Mouse (Mus musculus) cerebellum, adult 9-11 months (tissue): ENCODE measurements at regions not wholly inside any gene's neighbourhood (a gene's known extent, or its start where the extent isn't known, plus 50 kb on each side); places are given as distances from the start of the nearest gene placed in this dataset.

Experiments used
- DNase-seq: peaks from one replicate; pipeline ENCODE4 v3.0.0; 2022

DNA sequence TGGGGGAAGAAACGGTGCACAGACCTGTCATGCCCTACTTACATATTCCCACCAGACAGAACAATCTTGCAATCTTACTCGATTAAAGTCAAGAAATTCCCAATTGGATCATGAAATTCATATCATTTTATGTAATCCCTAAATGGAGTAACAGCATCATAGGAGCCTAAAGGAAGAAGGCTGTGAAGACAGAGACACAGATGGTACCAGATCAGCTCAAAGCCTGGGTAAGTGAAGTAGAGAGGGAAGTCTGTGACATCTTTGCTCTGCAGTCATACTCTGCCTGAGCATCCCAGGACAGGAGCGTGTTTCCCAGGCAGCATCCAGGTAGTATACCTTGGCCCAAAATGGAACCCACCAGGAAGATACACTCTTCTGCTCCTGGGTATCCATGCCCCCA is 108.6 kb downstream of the Diras2 start:
- no peak for DNase-seq

DNA sequence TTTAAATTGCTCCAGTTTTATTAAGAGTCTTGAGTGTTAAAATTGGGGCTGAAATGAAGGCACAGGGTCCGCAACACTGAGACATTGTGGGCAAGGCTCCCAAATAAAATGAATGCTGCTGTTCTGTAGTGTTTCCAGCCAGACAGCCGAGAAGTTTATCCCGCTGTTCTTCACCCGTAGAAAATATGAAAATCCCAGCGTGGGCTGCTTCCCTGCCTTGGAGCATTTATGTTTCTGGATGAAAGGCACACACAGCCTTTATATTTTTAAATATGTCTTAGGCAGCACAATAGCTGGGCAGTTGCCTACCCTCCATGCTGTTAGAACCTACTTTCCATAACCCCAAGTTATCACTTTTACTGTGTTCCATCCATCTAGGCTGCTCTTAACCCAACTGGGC is 102.6 kb downstream of the Diras2 start:
- DNase-seq = no peak

DNA sequence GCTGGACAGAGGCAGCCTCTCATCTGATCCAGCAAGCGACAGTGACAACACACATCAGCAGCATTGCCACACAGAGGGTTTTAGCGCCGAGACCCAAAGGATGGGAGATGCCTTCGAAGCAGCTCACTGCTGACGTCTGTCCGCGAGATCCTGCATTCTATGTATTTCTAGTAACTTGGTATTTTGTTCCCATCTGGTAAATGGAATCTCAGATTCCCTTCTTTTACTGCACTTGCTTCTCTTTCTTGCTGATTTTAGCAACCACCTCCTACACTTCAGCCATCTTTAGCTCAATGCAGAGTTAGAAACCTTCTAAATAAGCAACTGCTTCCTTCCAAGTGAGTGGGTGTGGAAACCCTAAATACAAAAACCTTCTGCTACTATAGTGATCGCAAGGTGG is 94.3 kb downstream of the Diras2 start:
- DNase-seq = no peak

DNA sequence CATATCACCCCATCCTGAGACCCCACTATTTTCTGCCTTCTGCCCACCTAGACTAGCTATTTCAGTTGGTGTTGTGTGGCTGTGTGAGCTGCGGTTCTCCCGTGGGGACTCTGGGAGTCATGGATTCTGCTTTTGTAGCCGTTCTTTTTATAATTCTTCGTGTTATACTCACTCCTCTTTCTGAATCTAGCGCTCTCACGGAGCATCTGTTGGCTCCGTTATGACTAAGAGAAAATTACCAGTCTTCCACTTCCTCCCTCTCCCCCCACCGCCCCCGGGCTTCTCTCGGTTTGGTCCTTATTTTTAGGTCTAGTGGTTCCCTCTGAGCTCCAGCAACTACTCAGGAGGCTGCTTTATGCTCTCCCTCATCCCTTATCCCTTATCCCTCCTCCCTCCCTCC is 85.6 kb downstream of the Diras2 start:
- DNase-seq = no peak

DNA sequence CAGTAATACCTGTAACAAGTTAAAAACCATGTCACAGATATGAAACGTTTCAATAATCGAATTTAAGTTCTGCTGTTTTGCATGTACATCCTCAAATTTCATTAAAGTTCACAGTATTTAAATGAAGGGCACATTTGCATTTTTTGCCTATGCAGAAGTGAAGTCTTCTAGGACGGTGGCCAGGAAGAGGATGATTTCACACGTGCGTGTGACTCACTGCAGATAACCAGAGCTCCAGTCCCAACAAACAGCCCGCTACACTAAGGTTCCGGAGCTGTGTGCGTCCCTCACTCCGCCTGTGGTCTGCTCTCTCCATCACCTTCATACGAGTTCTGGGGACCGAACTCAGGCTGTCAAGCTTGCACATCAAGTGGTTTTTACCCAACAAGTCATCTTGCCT is 82.2 kb downstream of the Diras2 start:
- no peak for DNase-seq

DNA sequence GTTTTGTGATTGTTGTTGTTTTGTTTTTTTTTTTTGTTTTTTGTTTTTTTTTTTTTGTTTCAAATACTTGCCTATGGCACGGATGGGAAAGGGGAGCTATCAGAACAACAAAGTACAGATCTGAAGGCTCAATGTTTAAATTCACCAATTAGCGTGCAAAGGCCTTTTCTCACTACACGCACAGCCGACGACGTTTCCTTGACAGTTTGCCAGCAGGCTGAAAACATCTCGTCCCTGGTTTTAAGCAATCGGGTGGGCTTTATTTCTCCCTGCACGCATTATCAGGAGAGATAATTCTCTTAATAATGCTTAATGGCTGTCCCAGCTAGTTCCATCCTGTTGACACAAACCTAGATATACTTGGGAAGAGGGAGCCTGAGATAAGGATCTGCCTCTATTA is 79.6 kb downstream of the Diras2 start:
- DNase-seq = no peak

DNA sequence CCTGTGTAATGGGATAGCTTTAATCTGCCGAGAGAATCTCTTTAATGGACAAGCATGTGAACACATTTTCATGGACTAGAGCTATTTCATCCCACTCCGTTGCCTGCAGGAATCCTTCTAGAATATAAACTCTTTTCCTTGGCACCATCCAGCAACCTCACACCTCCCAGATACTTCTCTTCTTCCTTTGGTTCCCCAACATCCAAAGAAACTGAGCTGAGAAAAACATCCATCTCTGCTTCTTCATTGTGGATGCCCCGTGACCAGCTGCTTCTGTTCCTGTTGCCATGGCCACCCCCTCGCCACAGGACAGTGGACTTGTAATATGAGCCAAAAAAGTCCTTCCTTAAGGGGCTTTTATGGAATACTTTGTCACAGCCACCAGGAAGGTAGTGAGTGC is 78.8 kb downstream of the Diras2 start:
- DNase-seq = no peak
